Mouse (Mus musculus): Measurements from ENCODE around the gene 4930556J24Rik.

- TF ChIP-seq TAL1 (conservative IDR thresholded peaks at IDR 0.05; ENCODE audit: low read depth, low read length) (no peak), CTCF (IDR thresholded peaks at IDR 0.05; ENCODE audit: low read depth, low read length) (no peak)
These were observed 45.6 kb downstream of the 4930556J24Rik start for GRCm38 (mm10) chr11:3930931-3931330.

Data from G1E (cell line).